Mouse (Mus musculus) cerebellum, adult (tissue): ENCODE measurements around the gene Adsl.

Experiments
- ATAC-seq: cut with Nextera tagmentation; 2 replicates; pipeline ENCODE4 v1.9.2; 2017; ENCODE audit warnings: mild to moderate bottlenecking, moderate library complexity, mixed read lengths; ENCODE audit not compliant: insufficient number of reproducible peaks, low FRiP score, low TSS enrichment

Gene Adsl

GRCm38 (mm10) chr15:80938615-80939014 is 9.7 kb upstream of the Adsl start:
- no peak for ATAC-seq

- no peak for ATAC-seq
Observed at GRCm38 (mm10) chr15:80939401-80939800, 8.9 kb upstream of the Adsl start.

GRCm38 (mm10) chr15:80941468-80942040 is 6.7 kb upstream of the Adsl start:
- no peak for ATAC-seq

- ATAC-seq, result no peak
Observed at GRCm38 (mm10) chr15:80945851-80946250, 2.4 kb upstream of the Adsl start.

- no peak for ATAC-seq
Observed at GRCm38 (mm10) chr15:80949431-80949830, 1.1 kb downstream of the Adsl start.

- no peak for ATAC-seq
Observed at GRCm38 (mm10) chr15:80950055-80950454, 1.8 kb downstream of the Adsl start.

- no peak for ATAC-seq
Observed at GRCm38 (mm10) chr15:80953971-80954370, 5.7 kb downstream of the Adsl start.

GRCm38 (mm10) chr15:80954861-80955260 is 6.6 kb downstream of the Adsl start:
- ATAC-seq, result no peak

GRCm38 (mm10) chr15:80955836-80956438 is 7.6 kb downstream of the Adsl start:
- ATAC-seq, result no peak

- no peak for ATAC-seq
Observed at GRCm38 (mm10) chr15:80969371-80969770, 21.1 kb downstream of the Adsl start.

GRCm38 (mm10) chr15:80974311-80974710 is 26.0 kb downstream of the Adsl start:
- ATAC-seq, result no peak

- ATAC-seq, result no peak
Observed at GRCm38 (mm10) chr15:80975666-80976065, 27.4 kb downstream of the Adsl start.

GRCm38 (mm10) chr15:80977620-80978334 is 29.5 kb downstream of the Adsl start, which contains the start of gene Sgsm3:
TSS of gene Sgsm3 (plus strand) at chr15:80977765.
- peak; percentile 98 for ATAC-seq

- no peak for ATAC-seq
Observed at GRCm38 (mm10) chr15:80979611-80980010, 31.3 kb downstream of the Adsl start.

- ATAC-seq, result no peak
Observed at GRCm38 (mm10) chr15:80981176-80981575, 32.9 kb downstream of the Adsl start.

GRCm38 (mm10) chr15:80983264-80983663 is 35.0 kb downstream of the Adsl start:
- no peak for ATAC-seq

GRCm38 (mm10) chr15:80988331-80988730 is 40.0 kb downstream of the Adsl start:
- ATAC-seq, result no peak

- no peak for ATAC-seq
Observed at GRCm38 (mm10) chr15:80989712-80990111, 41.4 kb downstream of the Adsl start.

GRCm38 (mm10) chr15:80994959-80995358 is 46.7 kb downstream of the Adsl start:
- ATAC-seq, result no peak

GRCm38 (mm10) chr15:80996090-80996835 is 48.0 kb downstream of the Adsl start:
- no peak for ATAC-seq

- ATAC-seq, result no peak
Observed at GRCm38 (mm10) chr15:80997077-80997476, 48.8 kb downstream of the Adsl start.
